Mouse (Mus musculus) embryonic fibroblast, embryonic 13.5 days (primary cell): Measurements from ENCODE around the gene Dctn1.

Experiments used
- CTCF ChIP-seq: IDR thresholded peaks from 2 replicates; pipeline ENCODE4 v1.5.1; 2011; ENCODE audit warnings: mild to moderate bottlenecking, control low read depth, low read length, moderate library complexity, borderline replicate concordance; ENCODE audit not compliant: insufficient read depth
- POLR2A ChIP-seq: IDR thresholded peaks from 2 replicates; pipeline ENCODE4 v1.6.1; 2011; ENCODE audit warnings: low read depth, mild to moderate bottlenecking, control low read depth, low read length, moderate library complexity

GRCm38 (mm10) chr6:83136291-83136880, 29.3 kb upstream of the Dctn1 start:
- TF ChIP-seq POLR2A = peak; percentile 81
- no peak for TF ChIP-seq CTCF
